Mouse (Mus musculus) heart, postnatal 0 days (tissue): Measurements from ENCODE around the gene 1810010H24Rik. TPM values are rescaled to one million over a fixed set of nuclear protein-coding genes. Genes with fewer than 3 reads are reported as not detected.
"Not testable (repeated sequence)": the region's sequence is repeated elsewhere in the genome, so short reads cannot be mapped to it uniquely, and the experiment has no call there.

Experiments used
- ATAC-seq: fragments of 200-750 bp; cut with Nextera tagmentation; 2 replicates; pipeline ENCODE4 v1.8.0; 2017; ENCODE audit warnings: low read depth, moderate number of reproducible peaks, moderate library complexity; ENCODE audit not compliant: insufficient read depth
- DNase-seq: peaks from one replicate; pipeline ENCODE4 v3.0.0-alpha.2; 2016; ENCODE audit warnings: low spot score
- H3K27ac ChIP-seq: fragments of 300-500 bp; sonication (generic); 2 replicates; pipeline ENCODE4 v1.5.1; 2014; ENCODE audit warnings: low read depth, mild to moderate bottlenecking
- H3K27me3 ChIP-seq: fragments of 300-500 bp; sonication (generic); 2 replicates; pipeline ENCODE4 v1.6.1; 2014; ENCODE audit warnings: low read length, mixed read lengths; ENCODE audit not compliant: control insufficient read depth, insufficient read depth
- H3K36me3 ChIP-seq: fragments of 300-500 bp; sonication (generic); replicated peaks from 2 replicates; pipeline ENCODE4 v1.6.1; 2014; ENCODE audit warnings: low read length, mixed read lengths; ENCODE audit not compliant: control insufficient read depth, insufficient read depth
- H3K4me1 ChIP-seq: fragments of 300-500 bp; sonication (generic); 2 replicates; pipeline ENCODE4 v1.6.1; 2014; ENCODE audit warnings: antibody characterized with exemption; ENCODE audit not compliant: control insufficient read depth, insufficient read depth
- H3K4me2 ChIP-seq: fragments of 300-500 bp; sonication (generic); 2 replicates; pipeline ENCODE4 v1.6.1; 2014; ENCODE audit warnings: low read depth, mild to moderate bottlenecking, low read length, moderate library complexity
- H3K4me3 ChIP-seq: fragments of 300-500 bp; sonication (generic); 2 replicates; pipeline ENCODE4 v1.5.1; 2014; ENCODE audit warnings: low read depth, low read length
- H3K9ac ChIP-seq: fragments of 300-500 bp; sonication (generic); replicated peaks from 2 replicates; pipeline ENCODE4 v1.6.1; 2014; ENCODE audit warnings: low read depth, low read length, mixed read lengths
- H3K9me3 ChIP-seq: fragments of 300-500 bp; sonication (generic); replicated peaks from 2 replicates; pipeline ENCODE4 v1.6.1; 2016; ENCODE audit warnings: low read length; ENCODE audit not compliant: control insufficient read depth
- CTCF ChIP-seq: IDR thresholded peaks from 2 replicates; pipeline ENCODE4 v1.5.1; 2016; ENCODE audit warnings: antibody characterized with exemption, control low read depth, low read depth
- EP300 ChIP-seq: IDR thresholded peaks from 2 replicates; pipeline ENCODE4 v1.6.1; 2016; ENCODE audit warnings: antibody characterized with exemption, low read depth
- WGBS: fragments of 180-500 bp; shearing (Covaris S2); extraction: QIAGEN DNeasy Blood & Tissue Kit; methylation state at CpG from one replicate; pipeline ENCODE4 v1.1.7; 2014; 5-methylcytosine and 5-hydroxymethylcytosine counted together
- polyA plus RNA-seq: library from polyadenylated mRNA; unstranded; fragments of >200 nt; fragmentation: Nextera tagmentation; extraction: Ambion mirVana; gene quantifications from 2 replicates; pipeline ENCODE4 v1.2.1, GENCODE M21; 2015
- total RNA-seq: library from RNA; depleted of rRNA; stranded (reverse); fragments of >200 nt; gene quantifications from 2 replicates; pipeline ENCODE4 v1.2.3, GENCODE M21; 2014; ENCODE audit warnings: low replicate concordance; rRNA removed

The 1810010H24Rik gene
- 1.7 and 4.0 TPM in 2 replicates for total RNA-seq
- 2.6 and 3.4 TPM in 2 replicates for polyA plus RNA-seq

GRCm38 (mm10) chr11:107025411-107026321, at the start of gene 1810010H24Rik:
TSS of gene 1810010H24Rik (plus strand) at chr11:107025681.
- Histone ChIP-seq H3K27ac (peak within 1 kb of the TSS; percentile 36), H3K9ac (peak within 1 kb of the TSS; percentile 62)

GRCm38 (mm10) chr11:106976194-106976593, 49.3 kb upstream of the 1810010H24Rik start:
- H3K4me1 ChIP-seq, result no peaks in the 10 kb centered on the region
- ATAC-seq (peak; percentile 89), DNase-seq (peak; percentile 84)
- H3K4me3 ChIP-seq, result no peak overlapping the region
- peak; percentile 55; the same call in 1 of the 2 replicates for TF ChIP-seq EP300
- TF ChIP-seq CTCF, result no peak
- H3K4me2 ChIP-seq, result no peak overlapping the region
- no peaks in the 10 kb centered on the region for H3K9me3 ChIP-seq
- H3K9ac ChIP-seq, result no peak overlapping the region
- WGBS, result 57% methylated on average over 8 of the region's 8 CpGs
- peak overlapping the region; percentile 80 for H3K27ac ChIP-seq
- no peaks in the 10 kb centered on the region for H3K27me3 ChIP-seq
- no peaks in the 10 kb centered on the region for H3K36me3 ChIP-seq

More at GRCm38 (mm10) chr11:107025411-107026321, at the start of gene 1810010H24Rik:
- TF ChIP-seq CTCF (no peak), EP300 (no peak)
- H3K4me3 ChIP-seq, result peak within 1 kb of the TSS; percentile 52
- under 1% methylated on average over 45 of the region's 45 CpGs for WGBS
- H3K36me3 ChIP-seq, result no peaks in the 10 kb centered on the region
- ATAC-seq, result no peak
- peak; percentile 28 for DNase-seq
- H3K9me3 ChIP-seq, result no peaks in the 10 kb centered on the region
- H3K4me2 ChIP-seq, result peak within 1 kb of the TSS; percentile 84
- H3K4me1 ChIP-seq, result peaks cover 13% of the 10 kb centered on the region; the same call in 1 of the 2 replicates
- peaks cover 4% of the 10 kb centered on the region; the same call in 1 of the 2 replicates for H3K27me3 ChIP-seq

GRCm38 (mm10) chr11:106980455-106980854, 45.0 kb upstream of the 1810010H24Rik start:
- TF ChIP-seq EP300 (no peak), CTCF (peak; percentile 89)
- Histone ChIP-seq H3K4me2 (no peak overlapping the region), H3K9ac (no peak overlapping the region), H3K4me3 (no peak overlapping the region), H3K27ac (no peak overlapping the region), H3K4me1 (0 out of 2 replicates have a peak, but pooled peaks cover 4% of the 10 kb centered on the region), H3K36me3 (no peaks in the 10 kb centered on the region), H3K27me3 (no peaks in the 10 kb centered on the region), H3K9me3 (no peaks in the 10 kb centered on the region)
- ATAC-seq (peak; percentile 27; the same call in 1 of the 2 replicates), DNase-seq (peak; percentile 80)
- WGBS, result 16% methylated on average over 7 of the region's 7 CpGs

- 0 out of 2 replicates have a peak, but pooled peaks cover 4% of the 10 kb centered on the region for H3K4me1 ChIP-seq
- ATAC-seq (no peak), DNase-seq (no peak)
- H3K9me3 ChIP-seq, result no peaks in the 10 kb centered on the region
- 34% methylated on average over 1 of the region's 1 CpGs for WGBS
- TF ChIP-seq EP300 (no peak), CTCF (no peak)
- H3K4me2 ChIP-seq, result no peak overlapping the region
- H3K27ac ChIP-seq, result peak overlapping the region; percentile 49; the same call in 1 of the 2 replicates
- no peaks in the 10 kb centered on the region for H3K36me3 ChIP-seq
- H3K27me3 ChIP-seq, result no peaks in the 10 kb centered on the region
- no peak overlapping the region for H3K9ac ChIP-seq
- no peak overlapping the region for H3K4me3 ChIP-seq
Measured at GRCm38 (mm10) chr11:106981787-106982186, 43.7 kb upstream of the 1810010H24Rik start.

GRCm38 (mm10) chr11:106982351-106982750, 43.1 kb upstream of the 1810010H24Rik start:
- Histone ChIP-seq H3K36me3 (peaks cover 5% of the 10 kb centered on the region), H3K9me3 (no peaks in the 10 kb centered on the region), H3K4me2 (no peak overlapping the region), H3K4me3 (no peak overlapping the region), H3K27me3 (no peaks in the 10 kb centered on the region), H3K27ac (peak overlapping the region; percentile 49), H3K9ac (no peak overlapping the region), H3K4me1 (0 out of 2 replicates have a peak, but pooled peaks cover 4% of the 10 kb centered on the region)
- 22% methylated on average over 5 of the region's 5 CpGs for WGBS
- ATAC-seq, result peak; percentile 51; the same call in 1 of the 2 replicates
- peak; percentile 50 for DNase-seq
- TF ChIP-seq EP300 (no peak), CTCF (no peak)

- not testable (repeated sequence) for H3K4me3 ChIP-seq, H3K4me1 ChIP-seq, H3K9ac ChIP-seq, ATAC-seq, H3K4me2 ChIP-seq, H3K27me3 ChIP-seq, H3K27ac ChIP-seq, DNase-seq, H3K9me3 ChIP-seq
- WGBS, result 84% methylated on average over 8 of the region's 9 CpGs
- H3K36me3 ChIP-seq, result peaks cover 39% of the 10 kb centered on the region
Measured at GRCm38 (mm10) chr11:106985979-106986604, 39.4 kb upstream of the 1810010H24Rik start.
